Mouse (Mus musculus): Measurements from ENCODE around the gene Tsga13.

GRCm38 (mm10) chr6:30849818-30850217 is 65.6 kb downstream of the Tsga13 start:
- TF ChIP-seq CTCF (IDR thresholded peaks at IDR 0.05; ENCODE audit: extremely low read depth, insufficient read depth, insufficient read length, insufficient replicate concordance): no peak
- TF ChIP-seq POLR2A (IDR thresholded peaks at IDR 0.05; ENCODE audit: low read depth, low read length): no peak
